Mouse (Mus musculus) layer of hippocampus, adult 11-12 months (tissue): ENCODE data around the gene Glyat.

Experiments used
- DNase-seq: peaks from one replicate; pipeline ENCODE4 v3.0.0; 2022; ENCODE audit warnings: low spot score

Glyat gene

DNA sequence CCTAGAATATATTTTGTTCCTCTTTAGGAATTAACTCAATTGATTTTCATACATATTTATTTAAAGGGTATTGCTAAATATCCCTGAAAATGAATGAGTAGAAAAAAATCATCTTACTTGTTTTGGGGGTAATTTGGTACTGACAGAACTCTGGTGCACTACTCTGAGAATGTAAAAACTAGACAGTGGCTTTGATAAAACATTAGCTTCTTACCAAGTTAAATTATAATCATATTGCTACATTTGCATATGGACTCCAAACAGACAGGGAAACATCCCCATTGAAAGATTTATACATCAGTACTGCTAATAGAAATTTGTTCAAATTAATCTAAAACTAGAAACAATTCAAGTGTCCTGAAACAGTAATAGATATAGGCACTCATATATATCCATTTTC lies 52.1 kb downstream of the Glyat start:
- no peak for DNase-seq

DNA sequence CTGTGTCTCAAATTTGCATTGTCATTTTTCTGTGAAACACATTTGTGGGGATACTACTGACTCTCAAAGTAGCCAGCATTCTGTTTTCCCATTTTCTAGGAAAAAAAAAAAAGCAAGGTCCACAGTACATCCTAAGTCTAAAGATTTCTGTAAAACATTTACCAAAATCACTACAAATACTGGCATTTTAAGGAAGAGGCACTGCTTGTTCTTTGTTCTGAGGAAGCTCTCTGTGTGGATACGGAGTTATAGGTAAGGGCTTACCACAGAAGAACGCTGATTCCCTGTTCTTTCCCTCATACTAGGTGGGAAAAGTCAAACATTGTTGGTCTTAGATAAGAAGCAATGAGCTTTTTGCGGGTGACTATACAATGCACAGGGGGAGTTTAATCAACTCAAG lies 62.5 kb downstream of the Glyat start, which contains the start of gene Keg1:
Gene Keg1, plus strand, starts transcription at position 197 of the 400 bp plus-strand sequence.
- no peak for DNase-seq

DNA sequence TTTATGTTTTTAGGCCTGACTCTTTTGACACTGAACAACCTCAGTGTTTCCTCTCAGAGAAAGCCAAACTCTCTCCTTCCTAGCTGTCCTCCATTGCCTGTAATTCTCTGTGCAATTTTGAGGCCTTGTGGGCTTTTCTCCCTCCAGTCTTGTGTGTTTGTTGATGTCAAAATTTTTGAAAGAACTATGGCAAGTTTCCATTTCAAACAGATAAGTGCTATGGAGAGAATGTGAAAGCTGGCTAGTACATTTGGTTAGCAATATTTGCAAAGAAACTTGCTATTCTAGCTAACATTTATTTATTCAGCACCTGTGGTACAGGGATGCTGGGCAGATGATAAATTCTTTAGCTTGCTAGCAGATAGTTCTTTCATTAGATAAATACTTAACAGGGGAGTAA lies 63.1 kb downstream of the Glyat start:
- no peak for DNase-seq
